Mouse (Mus musculus) hindbrain, embryonic 11.5 days (tissue): ENCODE data around the gene Atf4. TPM values are rescaled to one million over a fixed set of nuclear protein-coding genes. Genes with fewer than 3 reads are reported as not detected.

Experiments
- ATAC-seq: fragments of 200-750 bp; cut with Nextera tagmentation; 2 replicates; pipeline ENCODE4 v1.8.0; 2017; ENCODE audit warnings: mild to moderate bottlenecking, moderate TSS enrichment, moderate library complexity; ENCODE audit not compliant: low FRiP score
- DNase-seq: peaks from one replicate; pipeline ENCODE4 v3.0.0-alpha.2; 2015; ENCODE audit warnings: low spot score
- H3K27ac ChIP-seq: fragments of 300-500 bp; sonication (generic); 2 replicates; pipeline ENCODE4 v1.5.1; 2014; ENCODE audit warnings: mild to moderate bottlenecking, low read depth, low read length
- H3K27me3 ChIP-seq: fragments of 300-500 bp; sonication (generic); 2 replicates; pipeline ENCODE4 v1.6.1; 2014; ENCODE audit warnings: mild to moderate bottlenecking, low read length, moderate library complexity, mixed read lengths; ENCODE audit not compliant: control insufficient read depth, insufficient read depth
- H3K36me3 ChIP-seq: fragments of 300-500 bp; sonication (generic); 2 replicates; pipeline ENCODE4 v1.6.1; 2014; ENCODE audit warnings: mild to moderate bottlenecking, low read length, moderate library complexity, mixed read lengths; ENCODE audit not compliant: control insufficient read depth, insufficient read depth
- H3K4me1 ChIP-seq: fragments of 300-500 bp; sonication (generic); replicated peaks from 2 replicates; pipeline ENCODE4 v1.6.1; 2014; ENCODE audit warnings: low read length, mixed read lengths; ENCODE audit not compliant: control insufficient read depth, insufficient read depth
- H3K4me2 ChIP-seq: fragments of 300-500 bp; sonication (generic); replicated peaks from 2 replicates; pipeline ENCODE4 v1.6.1; 2014; ENCODE audit warnings: mild to moderate bottlenecking, low read depth, low read length
- H3K4me3 ChIP-seq: fragments of 300-500 bp; sonication (generic); 2 replicates; pipeline ENCODE4 v1.5.1; 2014; ENCODE audit warnings: low read depth, low read length
- H3K9ac ChIP-seq: fragments of 300-500 bp; sonication (generic); 2 replicates; pipeline ENCODE4 v1.6.1; 2014; ENCODE audit warnings: low read depth, low read length
- H3K9me3 ChIP-seq: fragments of 300-500 bp; sonication (generic); 2 replicates; pipeline ENCODE4 v1.6.1; 2016; ENCODE audit warnings: low read length; ENCODE audit not compliant: control insufficient read depth
- WGBS: fragments of 180-500 bp; shearing (Covaris S2); extraction: QIAGEN DNeasy Blood & Tissue Kit; methylation state at CpG from one replicate; pipeline ENCODE4 v1.1.7; 2014; 5-methylcytosine and 5-hydroxymethylcytosine counted together
- polyA plus RNA-seq: library from polyadenylated mRNA; unstranded; fragments of >200 nt; fragmentation: Nextera tagmentation; extraction: Ambion mirVana; gene quantifications from 2 replicates; pipeline ENCODE4 v1.2.1, GENCODE M21; 2014

Gene Atf4
- polyA plus RNA-seq, 1 experiment from 2014 or later = 145 TPM

- 0% methylated on average over 35 of the region's 51 CpGs for WGBS
- H3K4me3 ChIP-seq = peak overlapping the region; percentile 100
- H3K27ac ChIP-seq = peak overlapping the region; percentile 96
- peak overlapping the region; percentile 100 for H3K9ac ChIP-seq
- H3K9me3 ChIP-seq = no peaks in the 10 kb centered on the region
- peaks cover 20% of the 10 kb centered on the region for H3K36me3 ChIP-seq
- H3K4me1 ChIP-seq = peaks cover 12% of the 10 kb centered on the region; the same call in 1 of the 2 replicates
- H3K27me3 ChIP-seq = no peaks in the 10 kb centered on the region
- peak overlapping the region; percentile 86 for H3K4me2 ChIP-seq
- ATAC-seq (peak; percentile 44), DNase-seq (peak; percentile 83)
Measured at GRCm38 (mm10) chr15:80255646-80256121, 700 bp downstream of the Atf4 start.

- H3K36me3 ChIP-seq = peaks cover 15% of the 10 kb centered on the region
- no peaks in the 10 kb centered on the region for H3K9me3 ChIP-seq
- peak overlapping the region; percentile 100 for H3K4me3 ChIP-seq
- WGBS = 13% methylated on average over 16 of the region's 16 CpGs
- H3K27ac ChIP-seq = peak overlapping the region; percentile 96
- ATAC-seq = no peak
- H3K4me2 ChIP-seq = peak overlapping the region; percentile 86
- DNase-seq = no peak
- H3K9ac ChIP-seq = peak overlapping the region; percentile 100
- no peaks in the 10 kb centered on the region for H3K27me3 ChIP-seq
- H3K4me1 ChIP-seq = peaks cover 12% of the 10 kb centered on the region; the same call in 1 of the 2 replicates
Measured at GRCm38 (mm10) chr15:80256242-80256641, 1.3 kb downstream of the Atf4 start.

GRCm38 (mm10) chr15:80256656-80257601, 1.9 kb downstream of the Atf4 start:
- ATAC-seq = no peak
- no peak for DNase-seq
- WGBS = 67% methylated on average over 12 of the region's 12 CpGs
- peak overlapping the region; percentile 100 for H3K4me3 ChIP-seq
- H3K36me3 ChIP-seq = peaks cover 15% of the 10 kb centered on the region
- peak overlapping the region; percentile 96 for H3K27ac ChIP-seq
- peak overlapping the region; percentile 100 for H3K9ac ChIP-seq
- no peaks in the 10 kb centered on the region for H3K27me3 ChIP-seq
- H3K4me2 ChIP-seq = peak overlapping the region; percentile 86
- H3K9me3 ChIP-seq = no peaks in the 10 kb centered on the region
- H3K4me1 ChIP-seq = peaks cover 12% of the 10 kb centered on the region; the same call in 1 of the 2 replicates

GRCm38 (mm10) chr15:80257602-80258239, 2.7 kb downstream of the Atf4 start:
- H3K36me3 ChIP-seq = peaks cover 15% of the 10 kb centered on the region
- no peak overlapping the region for H3K27ac ChIP-seq
- H3K4me2 ChIP-seq = 0 out of 2 replicates have a peak overlapping the region, but pooled peaks have one; percentile 4
- peaks cover 12% of the 10 kb centered on the region; the same call in 1 of the 2 replicates for H3K4me1 ChIP-seq
- DNase-seq (no peak), ATAC-seq (no peak)
- 37% methylated on average over 4 of the region's 4 CpGs for WGBS
- 0 out of 2 replicates have a peak overlapping the region, but pooled peaks have one; percentile 7 for H3K9ac ChIP-seq
- H3K9me3 ChIP-seq = no peaks in the 10 kb centered on the region
- peak overlapping the region; percentile 12 for H3K4me3 ChIP-seq
- no peaks in the 10 kb centered on the region for H3K27me3 ChIP-seq

- H3K27ac ChIP-seq = 0 out of 2 replicates have a peak overlapping the region, but pooled peaks have one; percentile 53
- DNase-seq (no peak), ATAC-seq (no peak)
- H3K9me3 ChIP-seq = no peaks in the 10 kb centered on the region
- no peak overlapping the region for H3K4me3 ChIP-seq
- 68% methylated on average over 11 of the region's 11 CpGs for WGBS
- peaks cover 15% of the 10 kb centered on the region; the same call in 1 of the 2 replicates for H3K4me1 ChIP-seq
- H3K9ac ChIP-seq = no peak overlapping the region
- peaks cover 15% of the 10 kb centered on the region for H3K36me3 ChIP-seq
- H3K27me3 ChIP-seq = no peaks in the 10 kb centered on the region
- H3K4me2 ChIP-seq = 0 out of 2 replicates have a peak overlapping the region, but pooled peaks have one; percentile 4
Measured at GRCm38 (mm10) chr15:80258240-80259170, 3.5 kb downstream of the Atf4 start.

GRCm38 (mm10) chr15:80259406-80260045, 4.5 kb downstream of the Atf4 start:
- no peak overlapping the region for H3K27ac ChIP-seq
- no peak overlapping the region for H3K9ac ChIP-seq
- DNase-seq = no peak
- no peaks in the 10 kb centered on the region for H3K9me3 ChIP-seq
- H3K4me2 ChIP-seq = no peak overlapping the region
- WGBS = 68% methylated on average over 8 of the region's 8 CpGs
- ATAC-seq = no peak
- H3K27me3 ChIP-seq = no peaks in the 10 kb centered on the region
- H3K4me3 ChIP-seq = no peak overlapping the region
- H3K36me3 ChIP-seq = peaks cover 15% of the 10 kb centered on the region
- peaks cover 11% of the 10 kb centered on the region; the same call in 1 of the 2 replicates for H3K4me1 ChIP-seq

GRCm38 (mm10) chr15:80260677-80261076, 5.7 kb downstream of the Atf4 start:
- ATAC-seq = no peak
- Histone ChIP-seq H3K27ac (no peak overlapping the region), H3K4me2 (no peak overlapping the region), H3K4me3 (no peak overlapping the region), H3K27me3 (no peaks in the 10 kb centered on the region), H3K9ac (no peak overlapping the region), H3K9me3 (no peaks in the 10 kb centered on the region), H3K4me1 (peaks cover 11% of the 10 kb centered on the region; the same call in 1 of the 2 replicates), H3K36me3 (peaks cover 15% of the 10 kb centered on the region)
- 17% methylated on average over 3 of the region's 3 CpGs for WGBS
- DNase-seq = peak; percentile 92
